Mouse (Mus musculus): Measurements from ENCODE around the gene Apod.

- no peak for TF ChIP-seq CTCF (IDR thresholded peaks at IDR 0.05; ENCODE audit: low read depth)
- TF ChIP-seq EP300 (IDR thresholded peaks at IDR 0.05; ENCODE audit: low read depth): no peak
Measured at GRCm38 (mm10) chr16:31293761-31294160, 20.8 kb downstream of the Apod start.
